Mouse (Mus musculus) thymus, adult 2 months (tissue): ENCODE results near the gene Mga.

Experiments
- CTCF ChIP-seq: fragments of 200-500 bp; IDR thresholded peaks from 2 replicates; pipeline ENCODE4 v1.5.1; 2012; ENCODE audit warnings: mild to moderate bottlenecking, control low read depth, low read length, moderate library complexity, borderline replicate concordance; ENCODE audit not compliant: control insufficient read depth, poor library complexity, insufficient read depth; ENCODE audit errors: extremely low read depth
- POLR2A ChIP-seq: fragments of 200-500 bp; IDR thresholded peaks from 2 replicates; pipeline ENCODE4 v1.6.1; 2012; ENCODE audit warnings: mild to moderate bottlenecking, low read length, control low read depth, moderate library complexity; ENCODE audit not compliant: control insufficient read depth, poor library complexity, insufficient read depth; ENCODE audit errors: extremely low read depth

- TF ChIP-seq CTCF = no peak
- no peak for TF ChIP-seq POLR2A
Observed at GRCm38 (mm10) chr2:119970571-119970970, 73.5 kb downstream of the Mga start.
